Mouse (Mus musculus): ENCODE measurements at regions not wholly inside any gene's neighbourhood (a gene's known extent, or its start where the extent isn't known, plus 50 kb on each side); places are given as distances from the start of the nearest gene placed in this dataset.

- DNase-seq (ENCODE audit: low read depth, low spot score): no peak
Observed at GRCm38 (mm10) chr17:45794926-45795325, 61.3 kb upstream of the 1600014C23Rik start.

DNA sequence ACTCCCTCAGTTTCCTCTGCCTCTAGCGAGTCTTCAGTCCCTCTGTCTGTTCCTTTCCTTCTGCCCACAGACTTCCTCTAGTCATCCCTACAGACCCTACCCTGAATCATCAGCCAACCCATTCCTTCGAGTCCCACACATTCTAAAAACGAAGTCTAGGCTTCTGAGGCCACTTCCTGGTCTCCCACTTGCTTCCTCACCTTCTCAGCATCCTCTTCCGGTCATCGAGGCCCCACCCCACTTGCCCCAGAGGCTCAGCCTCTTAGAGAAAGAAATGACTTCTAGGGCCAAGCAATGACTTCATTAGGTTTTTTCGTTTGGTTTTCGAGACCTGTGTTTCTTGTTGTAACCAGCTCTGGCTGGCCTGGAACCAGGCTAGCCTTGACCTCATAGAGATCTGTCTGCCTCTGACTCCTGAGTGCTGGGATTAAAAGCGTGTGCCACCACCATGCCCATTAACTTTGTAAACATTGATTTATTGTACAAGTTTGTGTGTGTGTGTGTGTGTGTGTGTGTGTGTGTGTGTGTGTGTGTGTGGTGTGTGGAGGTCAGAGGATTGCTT, 57.4 kb upstream of the 1600014C23Rik start:
- DNase-seq (ENCODE audit: low read depth, low spot score): no peak

DNA sequence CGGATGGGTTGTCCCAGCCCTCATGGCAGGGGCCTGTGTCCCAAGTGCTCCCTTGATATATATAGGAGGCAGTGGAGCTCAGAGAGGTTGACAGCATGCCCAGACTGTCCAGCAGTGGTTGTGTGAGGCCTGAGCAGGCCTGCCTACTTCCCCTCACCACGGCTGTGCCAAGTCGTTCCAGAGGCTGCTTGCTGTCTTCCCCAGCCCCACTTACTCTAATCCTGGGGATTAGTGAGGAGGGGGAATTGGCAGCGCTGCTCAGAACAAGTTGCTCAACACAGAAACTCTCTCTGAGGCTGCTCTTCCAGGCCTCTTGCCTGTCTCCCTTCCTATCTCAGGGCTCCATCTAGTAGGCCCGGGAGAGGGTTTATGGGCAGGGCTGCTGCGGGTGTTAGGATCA, 56.1 kb upstream of the 1600014C23Rik start:
- no peak for DNase-seq (ENCODE audit: low read depth, low spot score)

- no peak for DNase-seq (ENCODE audit: low read depth, low spot score)
Observed at GRCm38 (mm10) chr17:45784905-45785304, 51.3 kb upstream of the 1600014C23Rik start.

GRCm38 (mm10) chr17:45784496-45784895, 50.9 kb upstream of the 1600014C23Rik start:
- DNase-seq (ENCODE audit: low read depth, low spot score): no peak

Data from retina, postnatal 7 days (tissue).